Mouse (Mus musculus) liver, adult (tissue): ENCODE data around the gene Ramac.

Experiments used
- GATA4 ChIP-seq: IDR thresholded peaks from 2 replicates; pipeline ENCODE4 v1.6.1; 2014; ENCODE audit warnings: mild to moderate bottlenecking, low read length; ENCODE audit not compliant: insufficient replicate concordance

Ramac gene

DNA sequence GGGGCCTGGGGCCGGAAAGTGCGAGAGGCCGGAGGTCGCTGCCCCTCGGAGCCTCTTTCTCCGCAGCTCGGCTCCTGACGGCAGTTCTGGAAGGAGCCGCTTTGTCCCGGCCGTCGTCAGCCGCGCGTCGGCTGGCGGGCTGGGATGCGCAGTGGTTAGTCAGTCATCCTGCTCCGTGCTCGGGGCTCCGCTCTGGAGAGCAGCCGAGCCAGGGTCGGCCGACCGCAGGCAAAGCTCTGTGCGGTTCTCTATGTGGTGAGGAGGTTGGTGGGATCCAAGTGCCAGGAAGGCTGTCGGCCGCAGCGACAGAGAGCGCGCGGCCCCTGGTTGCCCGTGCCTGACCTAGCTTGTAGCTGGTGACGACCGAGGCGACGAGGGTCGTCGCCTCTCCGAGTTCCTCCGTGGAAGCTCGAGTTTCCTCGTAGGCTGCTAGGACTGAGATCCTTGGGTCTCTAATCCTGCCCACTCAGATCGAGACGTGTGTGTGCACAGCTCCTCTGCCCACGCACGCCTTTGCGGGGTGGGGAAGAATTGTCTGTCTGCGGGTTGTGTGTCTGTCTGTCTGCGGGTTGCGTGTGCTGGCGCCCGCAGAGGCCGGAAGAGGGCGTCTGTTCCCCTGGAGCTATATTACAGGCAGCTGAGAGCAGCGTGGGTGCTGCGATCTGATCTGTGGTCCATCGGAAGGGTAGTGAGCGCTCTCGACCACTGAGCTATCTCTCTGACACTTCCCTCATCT is 553 bp downstream of the Ramac start:
- TF ChIP-seq GATA4: no peak

DNA sequence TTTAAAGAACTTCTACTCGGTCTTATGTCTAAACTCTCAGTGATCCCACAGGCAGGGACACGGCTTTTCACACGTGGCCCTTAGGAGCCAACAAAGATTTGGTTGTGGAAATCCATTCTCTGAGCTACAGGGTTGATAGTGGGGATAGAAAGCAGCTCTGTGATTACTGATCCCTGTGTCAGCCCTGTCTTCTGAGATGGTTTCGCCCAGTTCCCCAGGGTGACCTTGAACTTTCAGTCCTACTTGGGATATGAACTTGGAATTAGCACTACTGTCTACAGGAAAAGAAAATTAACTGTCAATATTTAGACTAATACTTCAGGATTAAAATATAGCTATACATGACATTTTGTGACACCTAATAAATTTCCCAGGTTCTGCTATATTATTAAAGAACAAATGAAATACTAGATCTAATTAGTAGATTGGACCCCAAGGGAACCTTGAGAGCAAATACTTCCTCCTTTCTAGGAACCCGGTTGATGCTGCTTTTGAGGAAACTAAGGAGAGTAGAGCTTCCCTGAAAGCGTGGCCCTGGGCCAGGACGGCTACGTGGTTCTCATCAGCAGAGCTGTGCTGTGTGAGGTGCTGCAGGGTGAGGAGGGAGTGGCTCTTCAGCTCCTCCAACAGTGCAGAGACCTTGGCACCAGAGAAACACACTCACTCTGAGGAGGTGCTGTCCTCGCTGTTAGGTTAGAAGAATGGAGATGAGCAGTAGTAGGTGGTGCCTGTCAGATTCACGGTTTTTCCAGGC is 10.2 kb downstream of the Ramac start:
- TF ChIP-seq GATA4: no peak

DNA sequence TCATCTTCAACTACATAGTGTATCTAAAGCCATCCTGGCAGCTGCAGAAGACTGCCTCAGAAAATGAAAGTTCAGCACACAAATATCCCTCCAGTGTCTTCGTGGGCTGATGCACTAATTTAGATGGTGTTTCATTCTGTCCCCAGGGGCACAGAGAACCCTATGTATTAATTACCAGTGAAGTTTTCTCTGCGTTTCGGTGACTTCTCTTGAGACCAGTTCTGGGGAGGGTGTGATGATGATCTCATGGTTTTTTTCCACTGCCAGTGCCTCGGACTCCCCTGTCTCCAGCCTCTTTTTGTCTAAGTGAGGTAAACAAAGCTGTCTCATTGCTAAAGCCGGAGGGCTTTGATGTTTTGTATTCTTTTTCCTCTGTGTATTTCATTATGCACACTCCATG is 12.6 kb downstream of the Ramac start:
- no peak for TF ChIP-seq GATA4

DNA sequence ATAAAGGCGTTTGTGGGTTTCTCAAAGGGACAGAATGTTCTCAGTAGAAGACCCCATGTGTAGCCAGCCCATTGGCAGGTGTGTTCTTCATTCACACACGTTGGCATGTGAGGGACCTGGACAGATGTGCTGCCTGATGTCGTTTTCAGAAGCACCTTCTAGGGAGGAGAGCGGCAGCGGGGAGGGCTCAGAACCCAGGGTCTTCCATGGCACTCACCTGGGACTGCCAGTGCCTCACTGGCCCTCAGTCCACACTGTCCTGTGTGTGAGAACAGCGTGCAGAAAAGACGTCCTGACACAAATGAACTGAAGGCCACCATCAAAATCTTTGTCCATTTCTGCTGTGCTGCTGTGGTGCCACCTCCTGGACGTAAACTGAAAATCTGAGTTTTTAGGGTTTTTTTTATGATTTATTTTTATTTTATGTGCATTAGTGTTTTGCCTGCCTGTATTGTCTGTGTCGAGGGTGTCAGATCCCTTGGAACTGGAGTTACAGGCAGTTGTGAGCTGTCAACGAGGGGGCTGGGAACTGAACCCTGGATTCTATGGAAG is 15.0 kb downstream of the Ramac start:
- TF ChIP-seq GATA4: no peak

DNA sequence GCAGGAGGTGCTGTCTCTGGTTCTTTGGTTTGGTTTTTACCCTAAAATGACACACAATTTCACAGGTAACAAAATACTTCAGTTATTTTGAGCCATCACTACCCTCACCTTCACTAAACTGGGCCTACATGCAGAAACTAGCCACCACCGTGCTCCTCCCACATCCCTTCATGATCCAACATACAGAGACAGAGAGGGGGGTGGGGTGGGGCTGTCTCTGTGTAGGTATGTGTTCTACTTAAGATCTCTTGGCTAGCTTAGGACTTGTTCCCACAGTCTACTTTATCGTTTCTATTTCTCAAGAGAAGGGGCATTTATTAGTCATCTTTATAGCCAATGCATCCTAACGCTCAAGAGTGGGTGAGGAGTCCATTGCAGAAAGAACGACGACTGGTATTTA is 25.8 kb downstream of the Ramac start:
- TF ChIP-seq GATA4: no peak

DNA sequence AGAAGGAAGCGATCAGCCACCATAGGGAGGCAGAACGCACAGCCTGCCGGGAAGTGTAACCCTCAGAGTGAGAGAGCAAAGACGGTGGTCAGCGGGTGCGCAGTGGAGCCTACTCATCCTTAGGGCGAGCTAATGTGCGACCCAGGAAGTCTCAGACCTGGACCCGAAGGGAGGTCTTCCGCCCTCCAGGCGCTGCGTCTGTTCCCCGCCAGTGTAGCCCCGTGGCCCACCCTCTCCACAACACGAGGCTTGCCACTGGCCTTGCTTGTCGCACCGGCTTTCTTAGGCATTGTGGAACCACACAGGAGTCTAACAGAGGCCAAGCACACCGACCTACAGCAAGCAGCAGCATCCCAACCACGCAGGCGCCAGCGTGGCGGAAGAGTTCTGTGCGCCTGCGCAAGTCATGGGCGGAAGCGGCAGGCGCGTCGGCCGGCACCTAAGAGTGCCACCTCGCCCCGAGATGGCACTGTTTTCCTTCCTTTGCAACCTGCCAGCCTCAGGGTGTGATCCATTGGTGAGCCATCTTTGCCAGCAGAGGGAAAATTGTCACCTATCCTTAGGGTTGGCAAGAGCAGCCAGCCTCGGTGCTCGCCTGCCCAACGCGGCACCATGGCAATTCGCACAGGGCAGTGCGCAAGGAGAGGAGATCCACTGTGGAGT is 26.5 kb downstream of the Ramac start, which contains the start of gene 3110040N11Rik:
TSS of gene 3110040N11Rik (minus strand) at position 384 of the 663 bp plus-strand sequence.
- no peak for TF ChIP-seq GATA4

DNA sequence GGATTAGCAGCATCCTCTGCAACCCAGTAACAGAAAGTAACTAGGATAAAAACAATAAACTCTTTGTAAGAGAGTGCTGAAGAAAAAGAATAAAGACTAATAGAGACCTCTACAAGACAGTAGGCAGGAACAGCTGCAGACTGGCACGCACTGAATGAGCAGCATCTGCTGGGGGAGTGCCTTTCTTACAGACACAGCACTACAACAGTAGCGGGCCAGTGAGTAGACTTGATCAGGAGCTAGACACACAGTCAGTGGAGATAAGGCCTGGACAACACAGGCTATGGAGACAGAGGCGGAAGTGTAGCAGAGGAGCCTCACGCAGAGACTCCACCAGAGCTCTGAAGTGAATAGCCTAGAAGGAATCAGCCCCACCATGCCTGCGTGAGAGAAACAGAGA is 43.3 kb downstream of the Ramac start:
- no peak for TF ChIP-seq GATA4
